Mouse (Mus musculus) B cell, adult 2 months (primary cell): ENCODE measurements at regions not wholly inside any gene's neighbourhood (a gene's known extent, or its start where the extent isn't known, plus 50 kb on each side); places are given as distances from the start of the nearest gene placed in this dataset.

ENCODE experiments used
- DNase-seq, 2 experiments: peaks; one replicate each; pipeline ENCODE4 v3.0.0; 2022

- no peak for DNase-seq
Measured at GRCm38 (mm10) chr9:42196552-42196951, 67.5 kb downstream of the Sc5d start.

GRCm38 (mm10) chr9:42196110-42196509, 67.9 kb downstream of the Sc5d start:
- DNase-seq, result no peak

- DNase-seq, result no peak
Measured at GRCm38 (mm10) chr9:42195651-42196050, 68.4 kb downstream of the Sc5d start.

- no peak for DNase-seq
Measured at GRCm38 (mm10) chr9:42194939-42195338, 69.1 kb downstream of the Sc5d start.

- DNase-seq, result no peak
Measured at GRCm38 (mm10) chr9:42194176-42194575, 69.9 kb downstream of the Sc5d start.

GRCm38 (mm10) chr9:42192967-42193733, 69.1 kb upstream of the Sorl1 start:
- no peak for DNase-seq

GRCm38 (mm10) chr9:42187371-42188228, 63.5 kb upstream of the Sorl1 start:
- DNase-seq, result no peak

- no peak for DNase-seq
Measured at GRCm38 (mm10) chr9:42184104-42184635, 60.1 kb upstream of the Sorl1 start.

GRCm38 (mm10) chr9:42183448-42183847, 59.4 kb upstream of the Sorl1 start:
- DNase-seq, result no peak

GRCm38 (mm10) chr9:42182400-42182799, 58.3 kb upstream of the Sorl1 start:
- peak; percentile 11 to 15 for DNase-seq

GRCm38 (mm10) chr9:42180152-42180551, 56.1 kb upstream of the Sorl1 start:
- no peak for DNase-seq

- DNase-seq, result no peak
Measured at GRCm38 (mm10) chr9:42178759-42179377, 54.8 kb upstream of the Sorl1 start.

GRCm38 (mm10) chr9:42174349-42174955, 50.4 kb upstream of the Sorl1 start:
- no peak for DNase-seq
